Mouse (Mus musculus) testis, postnatal 10 days (tissue): ENCODE data around the gene Rybp.
A peak's percentile ranks its signal among the peaks of the same experiment; 100 is the strongest.

ENCODE experiments used
- DNase-seq: peaks from one replicate; pipeline ENCODE4 v3.0.0; 2021; ENCODE audit warnings: low spot score

The Rybp gene

DNA sequence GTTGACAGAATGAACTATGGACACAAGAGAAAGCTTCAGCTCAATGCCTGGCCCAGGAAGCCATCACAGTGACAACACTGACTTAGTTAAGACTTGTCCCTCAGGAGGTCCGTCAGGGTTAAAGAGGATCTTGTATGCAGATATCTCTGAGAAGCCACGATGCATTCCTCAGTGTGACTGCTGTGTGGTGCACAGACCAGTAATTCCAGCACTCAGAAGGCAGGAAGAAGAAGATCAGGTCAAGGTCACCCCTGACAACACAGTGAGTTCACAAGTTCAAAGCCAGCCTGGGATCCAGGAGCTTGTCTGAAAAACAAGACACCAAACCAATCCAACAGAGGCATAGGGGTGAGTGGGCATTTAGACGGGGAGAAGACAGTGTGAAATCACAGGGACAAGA lies 67.3 kb downstream of the Rybp start:
- DNase-seq = no peak

DNA sequence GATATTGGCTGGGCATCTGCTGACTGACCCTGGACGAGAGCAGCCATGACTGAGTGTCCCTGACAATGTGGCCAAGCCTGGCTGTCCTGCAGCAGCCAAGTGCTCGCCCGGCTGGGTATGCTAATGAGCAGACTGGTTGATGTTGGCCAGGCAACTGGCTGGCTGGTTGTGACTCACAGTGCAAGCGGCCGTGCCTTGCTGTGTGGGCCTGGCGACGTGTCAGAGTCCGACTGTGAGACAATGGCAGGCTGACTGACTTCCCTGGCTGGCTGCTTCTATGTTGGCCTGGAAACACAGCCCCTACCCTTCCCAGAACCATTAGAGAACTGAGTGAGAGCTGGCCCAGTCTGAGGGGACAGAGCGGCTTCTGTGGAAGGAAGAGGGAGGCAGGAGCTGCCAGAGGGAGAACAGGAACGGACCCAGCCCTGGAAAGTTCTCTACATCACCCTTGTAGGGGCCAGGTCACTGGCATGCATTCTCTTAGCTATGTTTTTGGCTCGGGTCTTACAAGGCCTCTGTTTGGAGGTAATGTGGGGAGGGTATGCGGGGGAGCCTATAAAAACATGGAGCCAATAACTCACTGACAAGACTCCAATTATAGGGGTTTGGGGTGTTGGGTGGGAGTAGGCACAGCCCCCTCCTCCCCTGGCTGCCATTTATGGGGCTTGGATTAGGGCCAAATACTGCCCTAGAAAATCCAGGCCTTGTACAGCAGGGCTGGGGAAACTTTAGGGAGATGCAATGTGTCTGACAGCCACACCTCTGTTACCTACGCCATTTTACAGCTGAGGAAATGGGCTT lies 68.5 kb downstream of the Rybp start:
- no peak for DNase-seq

DNA sequence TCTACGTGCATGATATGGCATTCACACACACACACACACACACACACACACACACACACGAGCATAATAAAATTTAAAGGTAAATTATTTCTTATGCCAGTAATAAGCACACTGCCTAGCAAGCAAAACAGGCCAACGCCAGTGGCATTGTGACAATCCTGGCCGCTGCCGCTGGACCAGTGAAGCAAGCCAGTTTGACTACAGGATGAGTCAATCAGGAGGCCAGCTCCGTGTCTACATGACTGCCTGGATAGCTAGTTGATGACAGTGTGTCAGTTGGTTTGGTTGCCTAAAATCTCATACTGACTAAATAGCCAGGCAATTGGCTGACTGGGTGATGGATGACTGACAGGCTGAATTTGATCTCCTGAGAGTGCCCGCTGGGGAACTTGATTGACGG lies 69.8 kb downstream of the Rybp start:
- no peak for DNase-seq

DNA sequence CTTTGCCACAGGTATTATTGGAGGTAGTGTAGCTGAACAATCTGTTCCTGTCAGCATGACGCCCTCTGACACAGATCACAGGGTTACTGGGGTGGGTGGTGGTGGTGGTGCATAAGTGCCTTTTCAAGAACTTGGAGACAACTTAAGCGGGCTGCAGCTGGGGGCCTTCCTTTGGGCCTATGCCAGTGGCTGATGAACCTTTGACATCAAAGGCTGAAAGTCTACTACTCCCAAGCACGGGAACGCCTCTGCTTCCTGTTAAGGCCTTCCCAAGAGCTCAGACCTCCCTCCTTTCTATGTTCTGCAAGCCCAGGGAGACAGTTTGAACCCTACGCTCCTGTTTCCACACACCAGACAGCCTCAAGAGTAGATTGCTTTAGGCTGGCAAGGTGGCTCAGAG lies 70.3 kb downstream of the Rybp start:
- DNase-seq = no peak

DNA sequence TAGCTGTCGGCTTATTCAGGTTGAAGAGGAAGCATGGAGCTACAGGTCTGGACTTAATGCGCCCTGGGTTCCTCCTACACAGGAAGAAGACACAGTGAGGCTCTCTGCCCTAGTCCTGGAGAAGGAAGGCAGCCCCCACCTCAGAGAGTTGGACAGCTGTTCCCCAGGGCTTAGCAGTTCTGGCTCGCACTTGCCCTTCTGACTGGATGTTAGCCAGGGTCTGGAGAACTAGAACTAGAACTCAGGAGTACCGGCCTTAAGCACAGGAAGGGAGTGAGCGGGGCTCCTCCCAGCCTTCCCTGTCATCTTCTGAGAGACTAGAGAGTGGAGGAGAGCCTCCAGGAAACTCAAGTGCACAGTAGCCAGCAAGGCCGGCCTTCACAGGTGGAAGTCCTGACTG lies 71.5 kb downstream of the Rybp start:
- no peak for DNase-seq

DNA sequence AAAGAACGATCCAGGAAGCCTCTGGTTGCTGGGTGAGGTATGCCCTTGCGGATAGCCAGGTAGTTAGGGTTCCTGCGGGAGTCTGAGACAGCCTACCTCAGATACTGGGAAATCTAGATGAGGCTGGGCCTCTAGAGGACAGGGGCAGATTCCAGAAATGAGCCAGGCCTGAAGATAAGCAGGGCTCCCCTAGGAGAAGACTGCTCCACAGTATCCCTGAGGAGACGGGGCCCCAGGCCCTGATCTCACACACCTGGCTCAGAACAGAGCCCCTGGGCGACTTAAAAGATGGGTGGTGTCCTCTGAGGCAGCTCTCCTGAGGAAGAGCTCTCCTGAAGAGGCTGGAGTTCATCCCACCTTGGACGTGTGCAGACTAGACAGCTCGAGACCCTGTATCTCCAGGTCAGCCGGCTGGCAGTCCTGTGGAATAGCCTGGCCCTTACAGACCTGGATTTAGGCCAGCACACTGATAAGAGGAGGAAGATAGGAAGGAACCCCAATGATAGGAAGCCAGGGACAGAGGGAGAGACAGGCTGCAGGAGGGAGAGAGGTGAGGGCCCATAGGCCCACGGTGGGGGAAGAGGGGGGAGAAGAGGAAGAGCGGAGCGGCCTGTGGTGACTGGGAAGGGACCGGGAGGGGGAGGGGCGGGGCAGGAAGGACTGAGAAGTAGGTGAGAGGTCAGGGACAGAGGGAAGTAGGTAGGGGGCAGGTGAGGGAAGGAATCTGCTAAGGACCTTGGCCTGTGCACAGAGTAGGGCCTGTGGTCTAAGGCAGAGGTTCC lies 73.0 kb downstream of the Rybp start:
- no peak for DNase-seq

DNA sequence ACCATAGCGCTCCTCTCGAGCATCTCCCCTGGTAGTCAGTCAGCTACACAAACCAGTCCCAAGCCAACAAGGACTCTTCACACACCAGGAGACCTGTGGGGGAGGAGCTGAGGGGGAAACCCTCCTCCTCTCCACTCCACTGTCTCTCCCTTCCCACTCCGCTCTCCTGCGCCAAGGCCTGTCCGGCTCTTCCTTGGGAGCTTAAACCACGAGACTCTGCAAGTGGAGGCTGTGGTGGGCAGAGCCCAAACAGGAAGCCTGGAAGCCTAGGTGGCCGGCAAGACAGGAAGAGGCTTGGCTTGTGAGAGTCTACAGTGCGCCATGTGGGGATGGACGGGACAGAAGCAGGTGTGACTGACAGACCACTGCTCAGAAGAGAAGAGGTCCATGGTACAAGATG lies 73.7 kb downstream of the Rybp start:
- DNase-seq = no peak

DNA sequence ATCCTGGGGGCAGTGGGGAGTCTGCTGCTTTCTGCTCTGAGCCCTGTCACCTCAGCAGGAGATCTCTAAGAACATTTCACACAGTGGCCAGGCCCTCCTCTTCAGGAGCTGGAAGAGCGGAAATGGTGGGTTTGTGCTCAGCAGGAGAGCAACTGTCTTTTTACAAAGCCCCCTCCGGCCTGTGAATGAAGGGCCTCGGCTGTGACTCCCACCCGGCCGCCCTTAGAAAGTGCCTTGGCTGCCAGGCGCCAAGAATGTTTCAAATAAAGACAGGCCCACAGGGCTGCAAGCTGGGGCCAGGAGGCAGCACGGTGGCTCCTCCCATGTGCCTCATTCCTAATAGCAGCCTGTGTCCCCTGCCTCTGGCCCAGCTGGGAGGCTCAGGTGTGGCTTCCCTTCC lies 74.5 kb downstream of the Rybp start:
- no peak for DNase-seq

DNA sequence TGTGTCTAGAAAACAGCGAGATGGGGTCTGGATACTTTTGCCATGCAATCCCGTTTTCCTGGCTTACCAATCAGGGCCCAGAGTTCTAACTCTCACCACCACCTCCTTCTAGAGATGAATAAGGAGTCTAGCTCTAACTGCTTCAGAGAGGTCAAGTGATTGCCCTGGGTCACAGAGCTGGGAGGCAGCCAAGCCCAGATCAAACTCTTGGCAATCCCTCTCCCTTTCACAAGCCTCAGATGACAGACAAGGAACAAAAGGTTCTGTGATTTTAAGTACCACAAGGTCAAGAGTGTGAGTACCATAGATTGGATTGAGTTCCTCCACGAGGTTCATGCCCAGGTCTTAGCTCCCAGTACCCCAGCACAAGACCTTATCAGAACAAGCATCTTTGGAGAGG lies 75.6 kb downstream of the Rybp start:
- no peak for DNase-seq

DNA sequence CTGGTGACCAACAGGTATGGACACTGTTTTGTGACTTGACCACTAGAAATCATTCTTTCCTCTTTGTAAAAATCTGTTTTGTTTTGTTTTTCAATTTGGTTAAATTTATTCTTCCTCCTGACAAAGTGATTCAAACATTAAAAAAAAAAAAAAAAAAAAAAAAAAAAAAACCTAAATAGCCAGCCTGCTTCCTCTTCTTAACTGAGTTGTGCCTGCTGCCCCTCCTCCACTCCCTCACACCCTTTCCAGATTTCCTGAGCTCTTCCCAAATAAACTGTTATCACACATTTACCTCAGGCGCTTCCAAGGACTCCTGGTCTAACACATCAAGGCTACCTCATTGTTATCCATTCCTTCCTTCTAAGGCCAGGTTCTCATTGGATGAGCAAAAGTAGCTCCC lies 76.8 kb downstream of the Rybp start:
- no peak for DNase-seq

DNA sequence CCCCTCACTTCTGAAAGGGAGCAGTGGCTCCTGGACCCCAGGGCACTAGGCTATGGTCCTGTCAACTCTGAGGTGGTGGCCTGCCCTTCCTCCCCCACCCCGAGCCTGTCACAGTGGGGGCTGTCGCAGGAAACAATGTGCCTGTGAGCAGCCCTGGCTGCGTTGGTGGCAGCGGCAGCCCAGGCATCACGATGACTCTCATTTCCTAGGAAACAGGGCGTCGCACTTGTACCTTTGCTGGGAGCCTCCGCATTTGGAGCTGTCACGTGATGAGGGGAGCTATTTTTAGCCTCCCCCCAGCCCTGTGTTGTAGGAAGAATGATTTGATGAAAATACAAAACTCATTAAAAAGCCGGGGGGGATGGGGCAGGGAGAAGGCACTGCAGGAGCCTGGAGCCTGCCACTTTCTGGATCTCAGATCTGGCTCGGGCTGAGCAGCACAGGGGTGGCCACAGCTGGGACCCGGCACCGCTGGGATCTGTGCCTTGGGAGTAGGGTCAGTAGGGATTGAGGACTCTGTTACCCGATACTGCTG lies 80.5 kb downstream of the Rybp start:
- DNase-seq = no peak

DNA sequence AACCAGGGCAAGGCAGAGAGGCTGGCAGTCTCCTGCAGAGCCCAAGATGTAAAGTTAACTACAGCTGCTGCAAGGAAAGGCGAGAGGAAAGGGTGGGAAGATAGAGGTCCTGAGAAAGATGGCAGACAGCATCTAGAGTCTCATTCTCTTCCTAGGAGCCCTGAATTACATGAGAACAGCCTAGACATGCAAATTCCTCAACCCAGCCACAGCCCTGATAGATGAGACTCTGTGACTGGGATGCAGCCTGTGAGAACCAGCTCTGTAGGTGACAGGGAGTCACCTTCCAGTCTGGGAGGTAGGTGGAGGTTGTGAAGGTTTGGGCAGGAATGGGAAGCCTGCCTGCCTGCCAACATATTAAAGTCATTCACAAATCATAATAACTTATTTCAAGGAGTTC lies 81.0 kb downstream of the Rybp start:
- DNase-seq = no peak

DNA sequence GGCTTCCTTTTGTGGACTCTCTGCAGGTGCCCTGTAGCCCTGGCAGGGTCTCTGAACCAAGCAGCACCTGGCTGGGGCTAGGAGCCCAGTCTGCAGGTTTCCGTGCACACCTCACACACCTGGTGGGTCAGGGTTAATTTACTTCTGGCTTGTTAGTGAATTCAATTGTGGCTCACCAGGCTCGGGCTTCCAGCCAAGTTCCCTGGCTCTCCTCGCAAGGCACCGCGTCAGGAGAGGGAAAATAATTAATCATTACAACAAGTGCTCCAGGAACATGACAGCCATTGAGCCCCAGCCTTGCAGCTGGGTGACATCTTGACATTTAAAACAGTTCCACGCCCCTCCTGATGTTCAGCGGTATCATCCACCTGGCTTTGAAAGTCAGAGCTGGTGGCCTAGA lies 82.8 kb downstream of the Rybp start:
- DNase-seq = no peak

DNA sequence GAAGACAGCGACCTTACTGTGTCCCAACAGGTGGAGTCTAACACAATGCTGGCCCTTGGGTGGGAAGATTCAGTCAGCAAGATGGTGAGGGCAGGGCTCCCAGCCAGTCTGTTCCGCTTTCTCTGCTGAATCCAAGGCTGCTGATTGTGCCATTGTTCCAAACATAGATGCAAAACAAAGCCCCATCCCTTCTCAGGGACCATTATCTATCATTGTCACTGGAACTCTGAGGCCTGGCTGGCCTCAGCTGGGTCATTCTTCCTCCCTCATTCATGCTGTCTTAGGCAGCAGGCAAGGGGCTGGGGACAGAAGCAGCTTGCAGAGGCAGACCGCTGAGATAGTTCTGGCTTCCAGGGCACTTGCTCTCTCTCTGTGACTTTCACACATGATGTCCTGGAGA lies 83.8 kb downstream of the Rybp start:
- no peak for DNase-seq

DNA sequence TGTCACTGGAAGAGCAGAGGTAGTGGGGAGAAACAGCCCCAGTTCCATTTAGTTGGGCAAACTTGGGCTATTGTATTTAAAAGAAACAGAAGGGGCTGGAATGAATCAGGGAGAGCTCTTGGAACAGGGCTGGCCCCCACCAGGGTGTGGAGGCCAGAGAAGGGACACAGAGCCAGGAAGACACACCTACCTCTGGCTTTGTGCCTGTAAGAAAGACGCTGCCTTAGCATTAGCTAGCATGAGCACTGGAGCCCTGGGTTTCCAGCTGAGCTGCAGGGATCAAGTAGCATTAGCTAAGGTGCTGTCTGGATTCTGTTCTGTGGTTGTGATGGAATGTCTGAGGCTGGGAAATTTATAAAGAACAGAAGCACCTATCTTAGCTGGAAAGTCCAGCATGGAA lies 85.2 kb downstream of the Rybp start:
- no peak for DNase-seq

DNA sequence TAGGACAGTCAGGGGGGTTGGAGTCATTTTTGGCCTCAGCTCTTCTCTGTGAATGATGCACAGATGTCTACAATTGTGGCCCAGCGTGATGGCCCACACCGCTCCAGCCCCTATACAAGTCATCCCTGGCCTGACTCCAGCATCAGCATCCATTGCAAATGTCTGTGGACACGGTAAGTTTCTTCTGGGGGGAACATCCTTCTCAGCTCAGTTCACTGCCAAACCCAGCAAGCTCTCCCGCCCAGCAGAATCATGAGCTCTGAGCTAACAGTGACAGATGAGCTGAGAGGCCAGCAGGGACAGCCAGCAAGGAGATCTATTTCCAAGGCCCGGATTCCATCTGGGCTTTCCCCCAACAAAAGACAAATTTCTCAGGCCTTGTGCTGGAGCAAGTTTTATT lies 90.2 kb downstream of the Rybp start:
- no peak for DNase-seq

DNA sequence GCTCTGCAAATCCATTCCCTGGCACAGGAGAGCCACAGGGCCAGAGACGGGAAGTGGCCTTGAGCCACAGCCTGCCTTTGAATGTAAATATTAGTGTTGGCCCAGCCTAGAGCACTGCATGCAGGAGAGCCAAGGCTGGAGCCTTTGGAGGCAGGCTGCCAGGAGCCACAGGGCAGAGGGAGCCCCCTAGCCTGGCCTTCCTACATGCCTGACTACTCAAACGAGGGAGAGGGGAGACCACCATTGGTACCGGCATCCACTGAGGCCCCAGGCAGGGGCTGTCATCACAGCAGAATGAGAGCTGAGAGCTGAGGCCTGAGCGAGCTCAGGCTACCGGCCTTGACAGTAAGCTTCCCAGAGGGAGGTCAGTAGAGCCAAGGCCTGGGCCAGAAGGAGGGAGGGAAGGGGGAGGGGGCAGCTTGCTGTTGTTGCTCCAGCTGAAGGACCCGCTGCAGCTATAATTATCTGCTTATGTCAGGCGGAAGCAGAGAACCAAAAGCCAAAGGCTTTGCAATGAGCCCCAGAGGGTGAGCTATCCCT lies 91.3 kb downstream of the Rybp start:
- DNase-seq = peak; percentile 74

DNA sequence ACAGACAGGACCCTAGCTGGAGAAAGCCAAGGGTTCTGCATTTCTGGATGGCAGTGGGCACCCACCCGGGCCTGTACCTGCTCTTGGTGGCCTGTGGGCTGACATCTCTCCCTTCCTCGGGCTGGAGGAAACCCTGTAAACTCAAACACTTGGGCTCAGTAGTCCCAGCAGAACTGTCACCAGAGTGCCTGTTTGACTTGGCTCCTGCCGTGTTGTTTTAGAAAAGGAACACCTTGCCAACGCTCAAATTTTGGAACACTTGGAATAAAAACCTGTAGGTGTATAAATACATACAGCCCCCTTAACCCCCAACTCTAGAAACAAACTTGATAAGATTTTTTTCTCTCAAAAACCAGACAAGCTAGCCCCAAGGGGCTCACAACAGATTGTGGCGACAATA lies 92.2 kb downstream of the Rybp start:
- DNase-seq = no peak

DNA sequence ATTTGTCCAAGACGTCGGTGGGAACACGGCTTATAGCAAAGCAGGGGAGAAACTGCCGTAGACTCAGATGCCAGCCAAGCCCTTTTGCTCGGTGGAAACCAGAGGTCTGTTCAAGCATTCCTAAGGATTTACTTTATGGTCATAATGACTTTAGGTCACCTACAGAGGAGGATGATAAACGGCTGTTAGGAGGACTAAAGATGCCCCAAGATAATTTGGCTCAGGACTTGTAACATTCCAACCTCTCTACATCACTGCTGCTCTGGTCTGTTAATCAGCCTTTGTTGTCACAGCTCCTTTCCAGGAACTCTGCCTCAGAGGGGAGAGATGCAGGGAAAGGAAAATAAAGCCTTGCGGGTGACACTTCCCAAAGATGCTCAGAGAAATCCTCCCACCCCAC lies 93.5 kb downstream of the Rybp start:
- no peak for DNase-seq

DNA sequence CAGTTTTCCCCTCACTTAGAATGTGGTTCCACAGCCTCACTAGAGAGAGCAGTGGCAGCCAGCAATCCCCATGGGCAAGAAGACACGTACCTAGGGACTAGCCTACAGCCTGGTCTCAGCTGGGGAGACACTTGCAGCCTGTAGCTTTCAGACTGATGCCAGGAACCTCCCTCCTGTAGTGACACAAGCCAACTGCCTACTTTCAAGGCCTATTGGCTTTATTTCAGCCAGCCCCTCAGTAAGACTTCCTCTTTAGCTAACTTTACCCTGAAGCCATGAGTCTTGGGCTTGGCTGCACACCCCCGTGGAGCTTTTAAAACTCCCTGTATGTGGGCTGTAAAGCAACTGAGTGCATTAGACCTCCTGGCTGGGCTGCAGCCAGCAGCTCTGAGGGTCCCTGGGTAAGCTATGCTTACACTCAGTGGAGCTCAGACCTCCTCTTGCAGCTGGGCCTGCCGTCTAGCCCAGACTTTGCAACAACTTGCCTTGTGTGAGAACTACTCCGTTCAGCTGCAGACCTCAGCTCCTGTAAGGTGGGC lies 94.5 kb downstream of the Rybp start:
- DNase-seq = no peak

DNA sequence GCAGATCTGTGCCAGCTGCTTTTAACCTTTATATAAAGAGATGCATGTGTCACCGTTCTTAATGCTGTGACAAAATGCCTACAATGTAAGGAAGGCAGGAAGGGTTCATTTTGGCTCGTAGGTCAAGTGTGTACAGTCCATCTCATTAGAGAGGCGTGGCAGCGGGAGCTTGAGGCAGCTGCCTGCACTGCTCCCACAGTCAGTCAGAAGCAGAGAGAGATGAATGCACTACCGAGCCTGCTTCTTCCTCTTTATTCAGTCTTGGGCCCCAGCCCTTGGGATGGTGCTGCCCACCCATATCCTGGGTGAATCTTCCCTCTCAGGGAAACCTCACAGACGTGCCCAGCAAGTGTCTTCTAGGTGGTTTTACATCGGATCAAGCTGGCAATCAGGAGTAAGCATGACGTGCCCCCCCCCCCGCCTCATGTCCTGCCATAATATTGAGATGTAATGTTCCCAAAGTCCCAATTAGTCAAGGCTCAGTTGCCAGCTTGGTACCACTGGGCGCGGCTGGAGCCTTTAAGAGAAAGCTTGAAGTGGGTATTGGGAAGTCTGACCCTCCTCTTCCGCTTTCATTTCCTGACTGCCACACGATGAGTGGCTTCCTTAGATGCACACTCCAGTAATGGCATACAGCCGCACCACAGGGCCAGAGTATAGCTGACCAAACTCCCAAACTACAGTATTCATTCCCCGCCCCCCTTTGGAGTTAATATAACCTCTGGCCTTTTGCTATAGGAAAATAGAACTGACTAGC lies 96.3 kb downstream of the Rybp start:
- no peak for DNase-seq

DNA sequence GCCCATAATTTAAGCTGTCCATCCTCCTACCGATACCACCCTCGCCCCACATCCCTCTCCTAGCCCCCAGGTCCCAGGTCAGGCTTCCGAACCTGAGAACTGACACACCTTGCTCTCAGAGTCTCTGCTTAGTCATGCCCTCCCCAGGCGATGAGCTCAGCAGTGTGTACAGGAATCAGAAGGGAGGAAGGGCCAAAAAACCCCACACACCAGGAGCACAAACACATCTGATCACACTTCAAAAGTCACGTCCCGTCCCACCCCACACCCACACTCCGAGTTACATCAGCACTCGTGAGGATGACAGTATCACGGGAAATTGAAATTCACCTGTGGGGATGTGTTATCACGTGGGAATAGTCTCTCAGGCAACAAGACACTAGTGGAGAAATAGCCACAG lies 97.0 kb downstream of the Rybp start:
- no peak for DNase-seq
